Mouse (Mus musculus) CH12.LX (cell line): ENCODE measurements around the gene Thap8. TPM values are rescaled to one million over a fixed set of nuclear protein-coding genes. Genes with fewer than 3 reads are reported as not detected.

Experiments used
- DNase-seq: peaks from one replicate; pipeline ENCODE4 v3.0.0-alpha.2; 2013; ENCODE audit errors: extremely low read depth
- H3K27ac ChIP-seq: 2 replicates; pipeline ENCODE4 v1.5.1; 2012; ENCODE audit warnings: low read depth, mild to moderate bottlenecking, control low read depth, moderate library complexity; ENCODE audit not compliant: insufficient read depth
- H3K27me3 ChIP-seq: replicated peaks from 2 replicates; pipeline ENCODE3; 2012; ENCODE audit warnings: inconsistent platforms
- H3K36me3 ChIP-seq, 2 experiments: replicated peaks in 1 of 2; 2 replicates each; pipeline versions ENCODE3 to v1.6.1; 2012; ENCODE audit warnings: inconsistent platforms in 1 of 2, low read length in 1 of 2, mild to moderate bottlenecking in 1 of 2, mixed read lengths in 1 of 2, moderate library complexity in 1 of 2; ENCODE audit not compliant: control insufficient read depth in 1 of 2, insufficient read depth in 1 of 2
- H3K4me1 ChIP-seq, 2 experiments: 2 replicates each; pipeline ENCODE4 v1.6.1; 2012; ENCODE audit warnings: inconsistent platforms in 1 of 2, moderate library complexity in 1 of 2; ENCODE audit not compliant: insufficient read depth in 2 of 2, control insufficient read depth in 1 of 2
- H3K4me2 ChIP-seq: 2 replicates; pipeline ENCODE4 v1.6.1; 2012; ENCODE audit warnings: low read depth, mild to moderate bottlenecking, control low read depth; ENCODE audit not compliant: poor library complexity, insufficient read depth, severe bottlenecking
- H3K4me3 ChIP-seq, 3 experiments: fragments of 150-350 bp in 1 of 3; sonication (generic) in 1 of 3; replicated peaks in 1 of 3; 2 replicates each; pipeline versions ENCODE3 to v1.5.1; 2011 to 2012; ENCODE audit warnings: low read depth in 2 of 3, low read length in 2 of 3, mild to moderate bottlenecking in 2 of 3, moderate library complexity in 2 of 3, control low read depth in 1 of 3, improper control_type of control experiment in 1 of 3, inconsistent platforms in 1 of 3, mixed read lengths in 1 of 3; ENCODE audit not compliant: poor library complexity in 1 of 3
- H3K79me2 ChIP-seq: replicated peaks from 2 replicates; pipeline ENCODE4 v1.6.1; 2012; ENCODE audit warnings: mild to moderate bottlenecking, moderate library complexity; ENCODE audit not compliant: control insufficient read depth, poor library complexity, insufficient read depth, severe bottlenecking; ENCODE audit errors: extremely low read depth
- H3K9ac ChIP-seq: 2 replicates; pipeline ENCODE4 v1.6.1; 2012; ENCODE audit warnings: low read depth, mild to moderate bottlenecking, control low read depth, moderate library complexity; ENCODE audit not compliant: insufficient read depth
- H3K9me3 ChIP-seq: replicated peaks from 2 replicates; pipeline ENCODE3; 2012; ENCODE audit warnings: low read length, inconsistent platforms, mixed read lengths
- BHLHE40 ChIP-seq: IDR thresholded peaks from 2 replicates; pipeline ENCODE4 v1.6.1; 2011; ENCODE audit warnings: mild to moderate bottlenecking, low read depth, low read length, improper control_type of control experiment
- CTCF ChIP-seq, 2 experiments: IDR thresholded peaks in 1 of 2; conservative IDR thresholded peaks in 1 of 2; 2 replicates each; pipeline ENCODE4 v1.5.1; 2011 to 2012; ENCODE audit warnings: low read depth in 2 of 2, low read length in 2 of 2, improper control_type of control experiment in 1 of 2, inconsistent platforms in 1 of 2, mild to moderate bottlenecking in 1 of 2, moderate library complexity in 1 of 2
- EP300 ChIP-seq: IDR thresholded peaks from 2 replicates; pipeline ENCODE4 v1.6.1; 2011; ENCODE audit warnings: low read length, improper control_type of control experiment
- GABPA ChIP-seq: IDR thresholded peaks from 2 replicates; pipeline ENCODE4 v1.6.1; 2012; ENCODE audit warnings: low read depth, low read length, improper control_type of control experiment, inconsistent platforms; ENCODE audit not compliant: insufficient replicate concordance
- HCFC1 ChIP-seq: IDR thresholded peaks from 2 replicates; pipeline ENCODE4 v1.6.1; 2012; ENCODE audit warnings: low read depth, mild to moderate bottlenecking, inconsistent platforms, low read length, improper control_type of control experiment
- IRF4 ChIP-seq: IDR thresholded peaks from 2 replicates; pipeline ENCODE4 v1.6.1; 2014; ENCODE audit warnings: low read depth, mild to moderate bottlenecking, inconsistent platforms, low read length, improper control_type of control experiment
- JUN ChIP-seq: IDR thresholded peaks from 2 replicates; pipeline ENCODE4 v1.6.1; 2011; ENCODE audit warnings: low read depth, mild to moderate bottlenecking, low read length, improper control_type of control experiment, moderate library complexity; ENCODE audit not compliant: insufficient read depth
- JUND ChIP-seq: conservative IDR thresholded peaks from 2 replicates; pipeline ENCODE4 v1.6.1; 2011; ENCODE audit warnings: low read depth, low read length, improper control_type of control experiment
- KAT2A ChIP-seq: IDR thresholded peaks from 2 replicates; pipeline ENCODE4 v1.6.1; 2012; ENCODE audit warnings: low read length, improper control_type of control experiment, inconsistent platforms; ENCODE audit not compliant: insufficient replicate concordance
- MAFK ChIP-seq: IDR thresholded peaks from 2 replicates; pipeline ENCODE4 v1.6.1; 2011; ENCODE audit warnings: low read length, improper control_type of control experiment; ENCODE audit not compliant: insufficient replicate concordance
- MAX ChIP-seq: IDR thresholded peaks from 2 replicates; pipeline ENCODE4 v1.6.1; 2011; ENCODE audit warnings: low read length, improper control_type of control experiment
- MAZ ChIP-seq: IDR thresholded peaks from 2 replicates; pipeline ENCODE4 v1.6.1; 2012; ENCODE audit warnings: low read depth, mild to moderate bottlenecking, inconsistent platforms, low read length, improper control_type of control experiment, moderate library complexity
- MXI1 ChIP-seq: IDR thresholded peaks from 2 replicates; pipeline ENCODE4 v1.6.1; 2011; ENCODE audit warnings: mild to moderate bottlenecking, low read depth, low read length, improper control_type of control experiment
- MYC ChIP-seq: IDR thresholded peaks from 2 replicates; pipeline ENCODE4 v1.6.1; 2011; ENCODE audit warnings: low read depth, mild to moderate bottlenecking, improper control_type of control experiment, low read length
- NRF1 ChIP-seq: IDR thresholded peaks from 2 replicates; pipeline ENCODE4 v1.6.1; 2014; ENCODE audit warnings: low read depth, mild to moderate bottlenecking, inconsistent platforms, low read length, improper control_type of control experiment, moderate library complexity
- POLR2AphosphoS2 ChIP-seq: IDR thresholded peaks from 2 replicates; pipeline ENCODE4 v1.6.1; 2011; ENCODE audit warnings: low read depth, low read length, improper control_type of control experiment
- RAD21 ChIP-seq: IDR thresholded peaks from 2 replicates; pipeline ENCODE4 v1.6.1; 2011; ENCODE audit warnings: low read depth, mild to moderate bottlenecking, low read length, improper control_type of control experiment, moderate library complexity
- RCOR1 ChIP-seq: conservative IDR thresholded peaks from 2 replicates; pipeline ENCODE4 v1.6.1; 2012; ENCODE audit warnings: low read depth, mild to moderate bottlenecking, inconsistent platforms, low read length, improper control_type of control experiment
- SIN3A ChIP-seq: IDR thresholded peaks from 2 replicates; pipeline ENCODE4 v1.6.1; 2012; ENCODE audit warnings: low read length, improper control_type of control experiment, inconsistent platforms
- SMC3 ChIP-seq: IDR thresholded peaks from 2 replicates; pipeline ENCODE4 v1.6.1; 2011; ENCODE audit warnings: low read depth, low read length, improper control_type of control experiment
- UBTF ChIP-seq: IDR thresholded peaks from 2 replicates; pipeline ENCODE4 v1.6.1; 2012; ENCODE audit warnings: low read depth, mild to moderate bottlenecking, inconsistent platforms, low read length, improper control_type of control experiment, moderate library complexity
- USF1 ChIP-seq: IDR thresholded peaks from 2 replicates; pipeline ENCODE4 v1.6.1; 2014; ENCODE audit warnings: low read depth, mild to moderate bottlenecking, inconsistent platforms, low read length, improper control_type of control experiment
- USF2 ChIP-seq: conservative IDR thresholded peaks from 2 replicates; pipeline ENCODE4 v1.6.1; 2011; ENCODE audit warnings: low read depth, low read length, improper control_type of control experiment
- ZC3H11A ChIP-seq: IDR thresholded peaks from 2 replicates; pipeline ENCODE4 v1.6.1; 2012; ENCODE audit warnings: low read depth, mild to moderate bottlenecking, inconsistent platforms, low read length, improper control_type of control experiment
- ZKSCAN1 ChIP-seq: IDR thresholded peaks from 2 replicates; pipeline ENCODE4 v1.6.1; 2012; ENCODE audit warnings: low read depth, inconsistent platforms, low read length, improper control_type of control experiment, borderline replicate concordance
- dilution Hi-C: fragments of 300-500 bp; cut with MboI; formaldehyde crosslinking; loops from 2 replicates; pipeline ENCODE4 v1.14.3; 2020; ENCODE audit warnings: low sequenced_read_pairs; ENCODE audit not compliant: extremely low pct_unique_long_range_greater_than_20kb, extremely low pct_ligation_motif_present
- in situ Hi-C: fragments of 300-500 bp; cut with MboI; formaldehyde crosslinking; loops from 3 replicates; pipeline ENCODE4 v1.14.3; 2019; ENCODE audit warnings: low sequenced_read_pairs, low pct_ligation_motif_present, low pct_unique_long_range_greater_than_20kb, mixed read lengths
- polyA plus RNA-seq: library from polyadenylated mRNA; unstranded; fragments of >175 nt; gene quantifications from 2 replicates; pipeline ENCODE4 v1.2.1, GENCODE M21; 2012; ENCODE audit warnings: low read depth; ENCODE audit not compliant: insufficient read length
- total RNA-seq, 2 experiments: library from RNA; depleted of rRNA; stranded (reverse); fragments of 300-350 nt in 1 of 2; fragments of >200 nt in 1 of 2; gene quantifications; 2 replicates each; pipeline ENCODE4 v1.2.3; 2012 to 2014

Gene Thap8
- total and polyA plus RNA-seq, 3 experiments, result 0.23 to 0.38 TPM; not detected in 1

DNA sequence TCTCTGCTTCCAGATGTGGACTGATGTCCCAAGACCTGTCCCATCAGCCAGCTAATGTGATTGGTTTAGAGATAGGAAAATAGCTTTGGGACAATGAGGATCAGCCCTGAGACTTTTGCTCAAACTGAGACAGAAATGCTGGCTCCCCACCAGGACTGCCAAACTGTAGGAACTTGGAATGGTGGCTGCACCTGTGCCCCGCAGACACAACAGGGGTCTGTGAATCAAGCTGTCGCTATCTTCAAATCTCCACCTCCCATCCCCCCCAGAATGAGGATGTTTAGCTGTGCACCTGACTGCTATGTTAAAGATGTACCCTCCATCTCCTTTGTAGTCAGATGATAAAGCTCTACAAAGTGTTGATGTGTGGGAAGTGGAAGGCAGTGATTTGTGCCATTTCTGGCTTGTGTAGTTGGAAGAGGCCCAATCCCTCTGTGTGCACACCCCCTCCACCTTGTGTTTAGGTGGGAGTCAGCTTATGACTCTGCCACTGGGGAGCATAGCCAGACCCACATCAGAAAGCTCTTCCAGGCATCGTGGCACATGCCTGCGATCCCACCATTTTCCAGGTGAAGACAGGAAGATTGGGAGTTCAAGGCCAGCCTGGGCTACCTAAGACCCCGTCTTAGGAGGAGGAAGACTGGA lies 44.5 kb downstream of the Thap8 start:
- Histone ChIP-seq H3K4me2 (no peak overlapping the region), H3K27ac (no peak overlapping the region), H3K79me2 (no peaks in the 10 kb centered on the region), H3K4me1 (peaks cover 13 to 40% of the 10 kb centered on the region in 2 experiments), H3K9ac (no peak overlapping the region), H3K27me3 (peaks cover 20% of the 10 kb centered on the region), H3K9me3 (peaks cover 18% of the 10 kb centered on the region), H3K4me3 (no peak overlapping the region), H3K36me3 (peaks cover 0 to 15% of the 10 kb centered on the region in 2 experiments)
- no peak for DNase-seq
- dilution Hi-C loops (no loop called here), in situ Hi-C loops (no loop called here)
- TF ChIP-seq RAD21, result no peak
- TF ChIP-seq ZC3H11A, result no peak
- no peak for TF ChIP-seq HCFC1
- no peak for TF ChIP-seq EP300
- TF ChIP-seq GABPA, result no peak
- TF ChIP-seq KAT2A, result no peak
- no peak for TF ChIP-seq SIN3A
- TF ChIP-seq MYC, result no peak
- no peak for TF ChIP-seq JUND
- TF ChIP-seq UBTF, result no peak
- TF ChIP-seq USF1, result no peak
- TF ChIP-seq USF2, result no peak

- dilution Hi-C loops, result no loop called here
- H3K4me3 ChIP-seq, result no peak overlapping the region
Observed at GRCm38 (mm10) chr7:30325364-30325763, 45.5 kb downstream of the Thap8 start.

More at GRCm38 (mm10) chr7:30325364-30325763, 45.5 kb downstream of the Thap8 start:
- no peak overlapping the region for H3K9ac ChIP-seq
- no peak for TF ChIP-seq POLR2AphosphoS2
- TF ChIP-seq GABPA, result no peak
- TF ChIP-seq SMC3, result peak; percentile 22
- TF ChIP-seq RCOR1, result no peak
- no peak for TF ChIP-seq BHLHE40
- no peak for TF ChIP-seq USF2
- no peak for TF ChIP-seq EP300
- no peak for TF ChIP-seq NRF1
- TF ChIP-seq MXI1, result no peak
- TF ChIP-seq MAZ, result no peak
- no peak for TF ChIP-seq MAX
- peak; percentile 41 for TF ChIP-seq RAD21
- TF ChIP-seq JUN, result no peak
- peak; percentile 64 to 65 for TF ChIP-seq CTCF (conservative IDR thresholded peaks at IDR 0.05 in 1 of 2, IDR thresholded peaks at IDR 0.05 in 1 of 2; ENCODE audit: low read depth in 2 of 2, low read length in 2 of 2)
- no peak for TF ChIP-seq ZKSCAN1
- no peak for TF ChIP-seq MAFK
- no peak for TF ChIP-seq IRF4
- H3K9me3 ChIP-seq, result peaks cover 18% of the 10 kb centered on the region
- peaks cover 0 to 5% of the 10 kb centered on the region in 2 experiments for H3K36me3 ChIP-seq
- no peak overlapping the region for H3K27ac ChIP-seq
- H3K4me1 ChIP-seq, result peaks cover 13 to 37% of the 10 kb centered on the region in 2 experiments
- DNase-seq, result peak; percentile 70
- in situ Hi-C loops, result no loop called here
- no peak overlapping the region for H3K4me2 ChIP-seq
- H3K79me2 ChIP-seq, result no peaks in the 10 kb centered on the region
- H3K27me3 ChIP-seq, result peaks cover 28% of the 10 kb centered on the region
